Mouse (Mus musculus) midbrain, embryonic 11.5 days (tissue): ENCODE results near the gene Mpi. TPM values are rescaled to one million over a fixed set of nuclear protein-coding genes. Genes with fewer than 3 reads are reported as not detected.

Experiments
- ATAC-seq: fragments of 200-750 bp; cut with Nextera tagmentation; 2 replicates; pipeline ENCODE4 v1.8.0; 2017; ENCODE audit warnings: moderate TSS enrichment, moderate library complexity; ENCODE audit not compliant: low FRiP score
- DNase-seq: peaks from one replicate; pipeline ENCODE4 v3.0.0; 2015; ENCODE audit warnings: low spot score; ENCODE audit errors: missing footprints
- H3K27ac ChIP-seq: fragments of 300-500 bp; sonication (generic); 2 replicates; pipeline ENCODE4 v1.5.1; 2014; ENCODE audit warnings: low read depth, low read length
- H3K27me3 ChIP-seq: fragments of 300-500 bp; sonication (generic); 2 replicates; pipeline ENCODE4 v1.6.1; 2014; ENCODE audit warnings: mild to moderate bottlenecking, low read length, moderate library complexity, mixed read lengths; ENCODE audit not compliant: control insufficient read depth, insufficient read depth
- H3K36me3 ChIP-seq: fragments of 300-500 bp; sonication (generic); 2 replicates; pipeline ENCODE4 v1.6.1; 2014; ENCODE audit warnings: mild to moderate bottlenecking, low read length, moderate library complexity, mixed read lengths; ENCODE audit not compliant: control insufficient read depth, insufficient read depth
- H3K4me1 ChIP-seq: fragments of 300-500 bp; sonication (generic); 2 replicates; pipeline ENCODE4 v1.6.1; 2014; ENCODE audit warnings: low read length; ENCODE audit not compliant: control insufficient read depth, insufficient read depth
- H3K4me2 ChIP-seq: fragments of 300-500 bp; sonication (generic); 2 replicates; pipeline ENCODE4 v1.6.1; 2014; ENCODE audit warnings: mild to moderate bottlenecking, moderate library complexity
- H3K4me3 ChIP-seq: fragments of 300-500 bp; sonication (generic); 2 replicates; pipeline ENCODE4 v1.5.1; 2014; ENCODE audit warnings: low read depth, low read length
- H3K9ac ChIP-seq: fragments of 300-500 bp; sonication (generic); 2 replicates; pipeline ENCODE4 v1.6.1; 2014; ENCODE audit warnings: low read length
- H3K9me3 ChIP-seq: fragments of 300-500 bp; sonication (generic); 2 replicates; pipeline ENCODE4 v1.6.1; 2016; ENCODE audit warnings: low read length; ENCODE audit not compliant: control insufficient read depth
- WGBS: fragments of 180-500 bp; shearing (Covaris S2); extraction: QIAGEN DNeasy Blood & Tissue Kit; methylation state at CpG from one replicate; pipeline ENCODE4 v1.1.7; 2014; 5-methylcytosine and 5-hydroxymethylcytosine counted together
- polyA plus RNA-seq: library from polyadenylated mRNA; unstranded; fragments of >200 nt; fragmentation: Nextera tagmentation; extraction: Ambion mirVana; gene quantifications from 2 replicates; pipeline ENCODE4 v1.2.1, GENCODE M21; 2014

Gene Mpi
- polyA plus RNA-seq, 1 experiment from 2014 or later: 49.8 TPM

DNA sequence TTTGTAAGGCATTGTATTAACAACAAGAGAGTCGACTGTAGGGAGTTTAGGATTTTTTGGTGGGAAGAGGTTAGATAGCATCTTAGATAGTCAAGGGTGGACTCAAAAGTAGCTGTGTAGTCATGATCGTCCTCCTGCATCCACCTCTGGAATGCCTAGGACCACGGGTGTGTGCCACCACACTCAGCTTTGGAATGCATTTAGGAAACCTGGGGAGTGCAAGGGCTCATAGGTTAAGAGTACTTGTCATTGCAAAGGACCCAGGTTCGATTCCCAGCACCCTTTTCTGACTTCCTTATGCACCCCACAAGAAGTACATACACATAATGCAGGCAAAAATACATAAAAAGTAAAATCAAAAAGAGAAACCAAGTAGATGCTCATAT, 29.7 kb downstream of the Mpi start:
- Histone ChIP-seq H3K36me3 (no peaks in the 10 kb centered on the region), H3K4me1 (peaks cover 11% of the 10 kb centered on the region), H3K9me3 (no peaks in the 10 kb centered on the region), H3K4me3 (peak overlapping the region; percentile 94; the same call in 1 of the 2 replicates), H3K27ac (no peak overlapping the region), H3K27me3 (no peaks in the 10 kb centered on the region), H3K9ac (peak overlapping the region; percentile 95), H3K4me2 (peak overlapping the region; percentile 82)
- 80% methylated on average over 4 of the region's 4 CpGs for WGBS
- ATAC-seq (no peak), DNase-seq (no peak)

DNA sequence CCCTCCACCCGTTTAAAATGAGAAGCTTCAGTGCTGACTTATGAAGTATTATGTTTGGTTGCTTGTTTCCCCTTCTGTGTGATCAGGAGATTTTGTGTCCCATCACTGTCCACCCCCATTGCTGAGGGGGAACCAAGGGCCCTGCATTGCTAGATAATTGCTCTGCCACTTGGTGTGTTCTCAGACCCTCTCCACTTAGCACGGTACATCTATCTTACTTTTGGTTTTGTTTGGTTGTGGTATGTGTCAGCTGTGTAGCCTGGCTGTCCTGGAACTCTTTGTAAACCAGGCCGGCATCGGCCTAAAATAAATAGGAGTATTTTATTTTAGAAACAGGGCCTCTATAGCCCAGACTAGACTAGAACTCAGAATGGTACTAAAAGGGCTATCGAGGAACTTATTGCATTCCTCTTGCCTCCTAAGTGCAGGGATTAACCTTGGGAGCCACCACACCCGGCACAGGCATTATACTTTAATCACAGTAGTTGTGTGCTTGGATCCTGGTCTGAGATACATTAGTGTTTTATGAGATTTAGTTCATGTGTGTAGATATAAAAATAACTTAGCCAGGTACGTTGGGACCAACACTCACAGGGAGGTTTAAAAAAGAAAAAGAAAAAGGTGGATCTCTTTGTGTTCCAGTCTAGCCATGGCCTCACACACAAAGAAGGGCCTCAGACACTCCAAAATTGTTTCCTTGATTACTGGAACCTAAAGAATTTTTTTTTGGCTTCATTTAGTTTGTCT, 30.3 kb downstream of the Mpi start:
- WGBS: 44% methylated on average over 7 of the region's 7 CpGs
- Histone ChIP-seq H3K4me2 (peak overlapping the region; percentile 82), H3K27me3 (no peaks in the 10 kb centered on the region), H3K4me3 (peak overlapping the region; percentile 94), H3K4me1 (peaks cover 12% of the 10 kb centered on the region), H3K9ac (peak overlapping the region; percentile 95), H3K9me3 (no peaks in the 10 kb centered on the region), H3K27ac (no peak overlapping the region), H3K36me3 (no peaks in the 10 kb centered on the region)
- DNase-seq (no peak), ATAC-seq (no peak)

DNA sequence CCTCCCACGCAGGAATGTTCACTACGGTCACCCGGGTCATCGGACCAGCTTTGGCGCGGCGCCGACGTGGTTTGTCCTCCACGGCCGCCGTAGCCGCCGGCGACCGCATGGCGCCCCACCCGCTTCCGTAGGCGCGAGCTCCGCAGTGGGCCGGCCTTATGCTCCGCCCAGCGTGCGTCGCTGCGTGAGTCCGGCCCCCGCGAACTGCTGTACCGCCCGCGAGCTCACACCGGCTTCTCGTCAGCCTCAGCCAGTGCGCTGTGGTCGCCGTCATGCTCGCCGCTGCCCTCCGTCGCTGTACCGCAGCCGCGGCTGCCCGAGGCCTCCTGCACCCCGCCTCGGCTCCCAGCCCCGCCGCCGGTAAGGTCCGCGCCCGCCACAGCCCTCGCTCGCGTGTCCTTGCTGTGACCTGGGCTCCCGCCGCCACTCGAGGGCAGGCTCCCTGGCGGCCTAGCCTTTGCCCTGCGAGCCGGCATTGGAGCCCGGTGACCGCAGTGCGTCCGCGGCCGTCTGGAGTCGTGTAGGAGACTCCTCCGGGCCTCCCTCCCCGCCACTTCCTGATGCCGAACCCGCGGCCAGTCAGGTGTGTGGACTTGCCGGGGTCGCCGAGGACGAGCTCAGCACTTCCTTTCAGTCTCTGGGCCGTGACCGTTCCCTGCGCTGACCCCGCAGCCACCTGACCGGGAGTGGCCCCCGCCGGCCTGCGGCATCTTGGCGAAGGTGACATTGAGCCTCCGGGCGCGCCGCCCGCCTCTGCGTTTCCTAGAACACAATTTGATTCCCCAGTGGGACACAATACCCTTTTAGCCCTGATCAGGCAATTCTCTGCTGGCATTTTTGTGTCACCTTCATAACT, 31.3 kb downstream of the Mpi start, which contains the start of gene Cox5a:
Gene Cox5a (plus strand): TSS at position 219 of the 856 bp plus-strand sequence.
- peak within 1 kb of the TSS; percentile 73 for H3K27ac ChIP-seq
- H3K9ac ChIP-seq: peak within 1 kb of the TSS; percentile 95
- H3K27me3 ChIP-seq: no peaks in the 10 kb centered on the region
- ATAC-seq (peak; percentile 96), DNase-seq (peak; percentile 99)
- WGBS: under 1% methylated on average over 94 of the region's 95 CpGs
- no peaks in the 10 kb centered on the region for H3K36me3 ChIP-seq
- peak within 1 kb of the TSS; percentile 82 for H3K4me2 ChIP-seq
- no peaks in the 10 kb centered on the region for H3K9me3 ChIP-seq
- peak within 1 kb of the TSS; percentile 94 for H3K4me3 ChIP-seq
- H3K4me1 ChIP-seq: peaks cover 13% of the 10 kb centered on the region

DNA sequence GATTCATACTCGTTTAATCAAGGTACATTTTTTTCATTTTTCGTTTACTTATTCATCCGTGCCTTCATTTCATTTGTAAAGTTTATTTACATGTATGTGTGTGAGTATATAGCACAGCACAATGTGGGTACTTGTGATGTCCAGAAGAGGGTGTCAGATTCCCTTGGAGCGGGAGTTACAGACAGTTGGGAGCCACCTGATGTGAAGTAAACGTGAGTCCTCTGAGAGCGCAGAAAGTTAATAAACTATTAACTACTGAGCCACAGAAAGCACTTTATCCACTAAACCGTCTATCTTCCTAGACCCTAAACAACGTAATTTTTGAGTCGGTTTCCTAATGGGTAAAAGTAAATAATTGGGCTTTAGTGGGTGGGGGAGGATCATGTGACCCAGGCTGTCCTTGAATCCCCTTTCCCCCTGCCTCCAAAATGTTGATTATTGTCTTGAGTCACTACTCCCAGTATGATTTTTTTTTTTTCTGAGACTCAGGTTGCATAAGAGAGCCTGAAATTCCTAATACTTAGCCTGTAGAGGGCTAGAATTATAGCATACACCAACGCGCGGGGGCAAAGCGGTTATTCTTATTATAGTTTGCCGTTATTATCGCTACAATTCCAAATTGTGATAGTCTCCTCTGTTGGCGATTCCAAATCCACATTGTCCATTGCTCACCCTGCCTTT, 32.0 kb downstream of the Mpi start:
- ATAC-seq (peak; percentile 34; the same call in 1 of the 2 replicates), DNase-seq (no peak)
- peak overlapping the region; percentile 94 for H3K4me3 ChIP-seq
- no peak overlapping the region for H3K27ac ChIP-seq
- H3K9me3 ChIP-seq: no peaks in the 10 kb centered on the region
- H3K36me3 ChIP-seq: no peaks in the 10 kb centered on the region
- H3K4me2 ChIP-seq: peak overlapping the region; percentile 56
- peak overlapping the region; percentile 95 for H3K9ac ChIP-seq
- peaks cover 13% of the 10 kb centered on the region for H3K4me1 ChIP-seq
- WGBS: 26% methylated on average over 16 of the region's 16 CpGs
- H3K27me3 ChIP-seq: no peaks in the 10 kb centered on the region

DNA sequence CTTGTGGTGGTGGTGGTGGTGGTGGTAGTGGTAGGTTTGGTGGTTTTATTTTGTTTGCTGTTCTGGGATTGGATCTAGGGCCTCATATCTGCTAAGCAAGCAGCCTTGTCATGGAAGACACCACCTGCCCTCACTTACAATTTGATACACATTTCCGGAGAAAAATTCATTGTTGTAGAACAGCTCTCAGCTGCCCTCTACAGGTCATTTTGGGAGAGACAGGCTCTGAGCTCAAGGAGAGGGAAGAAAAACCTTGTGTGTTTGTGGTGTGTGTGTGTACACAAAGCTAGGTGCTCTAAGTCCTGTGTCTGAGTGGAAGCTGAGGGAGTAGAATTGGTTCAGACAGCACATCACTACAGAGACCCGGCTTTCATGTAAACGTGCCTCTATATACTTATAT, 35.5 kb downstream of the Mpi start:
- Histone ChIP-seq H3K4me1 (peaks cover 7% of the 10 kb centered on the region), H3K27ac (no peak overlapping the region), H3K4me3 (no peak overlapping the region), H3K9me3 (no peaks in the 10 kb centered on the region), H3K27me3 (no peaks in the 10 kb centered on the region), H3K36me3 (no peaks in the 10 kb centered on the region), H3K4me2 (no peak overlapping the region), H3K9ac (0 out of 2 replicates have a peak overlapping the region, but pooled peaks have one; percentile 16)
- WGBS: 10% methylated on average over 3 of the region's 3 CpGs
- DNase-seq (peak; percentile 99), ATAC-seq (no peak)

DNA sequence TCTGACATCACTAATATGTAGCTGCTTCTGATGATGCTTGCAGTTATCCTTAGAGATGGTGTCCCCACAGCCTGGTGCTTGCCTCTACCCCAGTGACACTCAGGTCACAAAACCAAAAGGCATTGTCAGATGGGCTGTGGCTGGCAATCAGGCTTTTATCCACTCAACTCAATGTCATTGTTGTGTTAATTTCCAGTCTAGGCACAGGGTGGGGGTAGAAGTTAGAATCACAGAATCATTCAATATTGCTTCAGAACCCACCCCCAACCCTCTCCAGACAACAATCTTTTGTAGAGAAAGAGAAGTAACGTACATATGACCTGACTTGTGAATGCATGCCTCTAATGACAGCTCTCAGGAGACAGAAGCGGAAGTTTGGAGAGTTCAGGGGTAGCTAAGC, 42.0 kb downstream of the Mpi start:
- H3K27me3 ChIP-seq: peaks cover 10% of the 10 kb centered on the region
- no peak overlapping the region for H3K9ac ChIP-seq
- DNase-seq: peak; percentile 84
- 56% methylated on average over 2 of the region's 2 CpGs for WGBS
- no peak for ATAC-seq
- H3K9me3 ChIP-seq: no peaks in the 10 kb centered on the region
- H3K4me3 ChIP-seq: no peak overlapping the region
- H3K36me3 ChIP-seq: no peaks in the 10 kb centered on the region
- H3K27ac ChIP-seq: no peak overlapping the region
- H3K4me2 ChIP-seq: no peak overlapping the region
- H3K4me1 ChIP-seq: peaks cover 6% of the 10 kb centered on the region

DNA sequence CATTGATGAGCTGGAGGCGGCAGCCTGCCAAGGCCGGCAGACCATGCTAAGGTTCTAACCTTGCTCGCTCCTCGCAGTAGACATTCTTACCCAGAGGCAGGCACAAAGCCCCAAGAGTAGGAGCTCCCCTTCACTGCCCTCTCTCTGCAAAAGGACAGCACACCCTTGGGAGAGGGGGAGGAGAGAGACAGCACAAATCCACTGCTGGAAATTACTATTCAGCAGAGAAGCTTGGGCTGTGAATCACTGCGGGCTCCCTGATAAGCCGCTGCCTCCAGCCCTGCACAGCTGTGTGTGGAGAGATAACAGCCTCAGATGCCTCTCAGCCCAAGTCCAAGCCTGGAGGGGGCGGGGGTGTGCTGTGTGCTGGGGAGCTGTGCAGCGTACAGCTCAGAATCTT, 46.9 kb downstream of the Mpi start:
- Histone ChIP-seq H3K9ac (no peak overlapping the region; the same call in 1 of the 2 replicates), H3K4me2 (no peak overlapping the region), H3K4me1 (peaks cover 27% of the 10 kb centered on the region), H3K27me3 (peaks cover 58% of the 10 kb centered on the region), H3K4me3 (no peak overlapping the region), H3K36me3 (no peaks in the 10 kb centered on the region), H3K27ac (peak overlapping the region; percentile 6; the same call in 1 of the 2 replicates), H3K9me3 (no peaks in the 10 kb centered on the region)
- peak; percentile 93 for DNase-seq
- WGBS: 3% methylated on average over 8 of the region's 8 CpGs
- ATAC-seq: peak; percentile 79

DNA sequence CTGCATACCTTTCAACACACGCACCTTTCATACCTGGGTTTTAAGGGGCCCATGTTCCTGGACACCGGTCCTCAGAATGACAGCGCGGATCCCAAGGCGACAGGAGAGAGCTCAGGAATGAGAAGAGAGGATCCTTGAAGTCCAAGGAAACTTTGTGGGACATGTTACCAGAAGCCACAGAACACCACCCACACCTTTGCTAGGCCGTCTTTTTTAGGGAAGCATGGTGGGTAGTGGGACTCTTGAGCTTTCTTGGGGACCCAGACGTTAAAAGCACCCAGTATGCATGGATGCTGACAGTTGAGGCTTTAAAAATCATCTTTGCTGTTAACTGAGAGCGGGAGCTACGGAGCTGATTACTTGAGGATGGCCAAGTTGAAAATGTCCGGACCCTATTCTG, 47.7 kb downstream of the Mpi start:
- DNase-seq (peak; percentile 90), ATAC-seq (no peak)
- Histone ChIP-seq H3K4me1 (peaks cover 24% of the 10 kb centered on the region), H3K27me3 (peaks cover 65% of the 10 kb centered on the region), H3K9ac (no peak overlapping the region), H3K27ac (peak overlapping the region; percentile 25), H3K4me2 (peak overlapping the region; percentile 75; the same call in 1 of the 2 replicates), H3K4me3 (no peak overlapping the region; the same call in 1 of the 2 replicates), H3K9me3 (no peaks in the 10 kb centered on the region), H3K36me3 (no peaks in the 10 kb centered on the region)
- WGBS: 49% methylated on average over 10 of the region's 10 CpGs
